Mouse (Mus musculus) splenic B cell, adult 2 months (primary cell): ENCODE measurements around the gene Serpina3m.
"Not testable (repeated sequence)": the region's sequence is repeated elsewhere in the genome, so short reads cannot be mapped to it uniquely, and the experiment has no call there.

Experiments used
- DNase-seq: peaks from one replicate; pipeline ENCODE4 v3.0.0-alpha.2; 2011; ENCODE audit warnings: low read depth, low spot score
- H3K27me3 ChIP-seq: 2 replicates; pipeline ENCODE4 v1.6.1; 2012; ENCODE audit warnings: mild to moderate bottlenecking, low read length, moderate library complexity, mixed read lengths; ENCODE audit not compliant: control insufficient read depth, poor library complexity, insufficient read depth, severe bottlenecking
- H3K36me3 ChIP-seq: 2 replicates; pipeline ENCODE4 v1.6.1; 2012; ENCODE audit warnings: mild to moderate bottlenecking, low read length, moderate library complexity, mixed read lengths; ENCODE audit not compliant: control insufficient read depth, poor library complexity, insufficient read depth, severe bottlenecking

The Serpina3m gene

DNA sequence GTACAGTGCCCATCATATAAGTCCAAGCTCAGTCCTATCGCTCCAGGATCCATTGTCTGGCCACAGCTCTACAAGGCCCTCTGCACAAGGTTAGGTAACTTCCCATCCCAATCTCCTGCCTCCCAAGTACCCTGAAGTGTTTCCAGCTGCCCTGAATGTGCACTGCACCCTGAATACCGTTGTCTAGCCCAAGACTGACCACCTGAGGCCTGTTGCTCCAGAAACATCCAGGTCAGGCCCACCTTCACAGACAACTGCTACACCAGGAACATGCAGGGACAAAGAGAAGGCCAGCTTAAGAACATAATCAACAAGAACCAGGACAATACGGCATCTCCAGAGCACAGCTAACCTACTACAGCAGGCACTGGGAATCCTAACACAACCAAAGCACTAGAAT, 31.7 kb downstream of the Serpina3m start:
- Histone ChIP-seq H3K27me3 (no peaks in the 10 kb centered on the region), H3K36me3 (no peaks in the 10 kb centered on the region)
- DNase-seq = no peak

DNA sequence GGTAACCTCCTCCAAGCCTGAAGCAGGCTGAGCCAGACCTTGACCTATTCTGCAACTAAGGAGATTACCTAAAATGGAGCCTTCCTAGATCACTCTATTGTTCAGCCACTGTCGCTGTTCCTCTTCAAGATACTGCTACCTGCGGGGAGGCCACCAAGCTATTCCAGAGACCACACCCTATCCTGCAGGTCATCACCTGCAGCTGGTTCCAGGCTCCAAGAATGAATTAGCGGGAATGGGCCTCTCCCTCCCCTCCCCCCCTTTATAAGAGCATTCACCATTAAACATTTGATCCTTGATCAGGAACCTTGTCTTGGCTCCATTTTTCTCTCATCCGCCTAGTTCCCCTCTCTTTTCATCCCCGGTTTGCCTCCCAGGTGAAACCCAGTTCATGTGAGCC, 38.9 kb downstream of the Serpina3m start:
- H3K36me3 ChIP-seq, DNase-seq, H3K27me3 ChIP-seq: not testable (repeated sequence)

DNA sequence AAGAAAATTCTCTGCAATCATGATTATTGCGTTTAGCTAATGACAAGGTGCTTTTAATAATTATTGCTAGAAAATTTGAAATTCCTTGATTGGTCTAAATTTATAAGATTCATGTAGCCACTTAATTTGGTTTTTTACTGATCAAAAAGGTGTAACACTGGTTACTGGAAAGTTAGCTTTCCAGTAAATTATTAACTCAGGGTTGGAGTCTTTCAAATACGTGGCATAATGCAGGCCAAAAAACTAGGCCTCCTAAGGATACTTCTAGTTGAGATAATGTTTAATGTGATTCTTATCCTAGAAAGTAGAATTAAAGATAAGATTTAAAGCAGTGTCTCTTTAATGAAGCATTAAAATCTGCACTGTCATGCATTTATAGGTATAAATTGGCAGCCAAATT, 40.1 kb downstream of the Serpina3m start:
- not testable (repeated sequence) for H3K27me3 ChIP-seq, H3K36me3 ChIP-seq, DNase-seq

DNA sequence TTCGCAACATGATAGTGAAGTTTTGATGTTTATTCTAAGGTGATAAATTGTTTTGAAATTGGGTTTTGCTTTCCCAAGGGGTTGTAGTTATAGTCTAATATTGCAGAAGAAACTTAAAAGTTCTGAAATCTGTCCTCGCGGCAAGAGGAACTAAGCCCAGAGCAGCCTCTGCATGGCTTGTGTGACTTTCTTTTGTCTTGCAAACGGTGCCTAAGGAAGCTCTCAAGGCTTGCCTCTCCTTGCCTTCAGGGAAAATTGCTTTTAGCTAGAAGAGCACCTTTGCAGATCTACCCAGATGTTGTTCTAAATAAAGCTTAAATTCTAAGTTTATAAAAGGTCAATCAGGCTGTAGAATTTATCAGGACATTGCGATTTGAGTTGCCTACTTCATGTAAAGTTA, 40.5 kb downstream of the Serpina3m start:
- not testable (repeated sequence) for DNase-seq, H3K27me3 ChIP-seq, H3K36me3 ChIP-seq

DNA sequence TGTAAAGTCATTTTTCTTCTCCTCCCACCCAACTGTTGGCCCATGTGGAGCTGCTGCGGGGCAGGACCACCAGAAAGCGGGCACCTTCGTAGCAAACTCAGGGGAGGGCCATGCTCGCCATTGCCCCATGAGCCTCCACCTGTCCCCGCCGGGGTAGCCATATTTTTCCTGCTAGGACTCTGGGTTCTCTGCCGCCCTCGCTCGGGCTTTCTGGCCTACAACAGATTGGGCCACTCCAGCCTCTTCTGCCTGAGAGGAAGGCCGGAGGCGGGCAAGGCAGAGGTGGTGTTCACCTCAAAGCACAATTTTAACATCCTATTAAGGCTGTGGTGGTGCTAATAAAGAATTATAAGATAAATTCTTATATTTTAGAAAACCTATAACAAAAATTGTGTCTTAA, 41.6 kb downstream of the Serpina3m start:
- no peak for DNase-seq
- no peaks in the 10 kb centered on the region for H3K36me3 ChIP-seq
- H3K27me3 ChIP-seq = no peaks in the 10 kb centered on the region

DNA sequence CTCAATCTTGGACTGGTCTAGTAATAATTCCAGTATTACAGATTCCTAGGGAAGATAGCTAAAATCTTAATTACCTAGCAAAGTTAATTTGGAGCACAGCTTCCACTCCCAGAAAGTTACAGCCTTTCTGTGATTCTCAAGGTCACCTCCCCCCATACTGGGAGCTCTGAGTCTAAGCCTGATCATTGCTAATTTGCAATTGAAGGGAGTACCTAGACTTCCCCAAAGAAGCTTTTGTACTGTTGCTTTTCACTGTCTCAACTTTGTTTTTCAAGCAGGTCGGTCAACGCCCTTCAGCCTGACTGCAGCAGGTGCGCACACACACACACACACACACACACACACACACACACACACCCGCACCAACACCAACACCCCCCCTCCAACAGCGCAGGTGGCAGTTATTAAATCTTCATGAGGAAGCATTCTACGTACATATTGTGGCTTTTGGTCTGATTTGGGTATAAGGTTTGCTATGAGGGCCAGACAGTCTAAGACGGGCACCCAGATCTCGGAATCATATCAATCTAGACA, 42.9 kb downstream of the Serpina3m start:
- H3K36me3 ChIP-seq, DNase-seq, H3K27me3 ChIP-seq: not testable (repeated sequence)

DNA sequence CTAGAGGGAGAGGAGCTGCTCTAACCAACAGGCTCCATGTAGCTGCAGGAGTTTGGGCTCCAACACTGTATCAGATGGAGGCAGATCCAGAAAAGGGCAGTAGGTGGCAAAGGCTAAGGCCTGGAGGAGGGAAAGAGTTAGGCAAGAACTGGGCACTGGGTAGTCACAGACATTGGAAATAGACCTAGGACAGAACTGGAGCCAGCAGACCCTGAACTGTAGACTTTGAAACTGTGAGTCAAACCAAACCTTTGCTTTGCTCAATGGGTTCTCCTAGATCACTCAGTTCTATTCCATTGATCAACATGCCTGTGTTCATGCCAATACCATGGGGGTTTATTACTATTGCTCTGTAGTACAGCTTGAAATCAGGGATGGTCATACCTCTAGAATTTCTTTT, 47.7 kb downstream of the Serpina3m start:
- not testable (repeated sequence) for DNase-seq, H3K36me3 ChIP-seq, H3K27me3 ChIP-seq

DNA sequence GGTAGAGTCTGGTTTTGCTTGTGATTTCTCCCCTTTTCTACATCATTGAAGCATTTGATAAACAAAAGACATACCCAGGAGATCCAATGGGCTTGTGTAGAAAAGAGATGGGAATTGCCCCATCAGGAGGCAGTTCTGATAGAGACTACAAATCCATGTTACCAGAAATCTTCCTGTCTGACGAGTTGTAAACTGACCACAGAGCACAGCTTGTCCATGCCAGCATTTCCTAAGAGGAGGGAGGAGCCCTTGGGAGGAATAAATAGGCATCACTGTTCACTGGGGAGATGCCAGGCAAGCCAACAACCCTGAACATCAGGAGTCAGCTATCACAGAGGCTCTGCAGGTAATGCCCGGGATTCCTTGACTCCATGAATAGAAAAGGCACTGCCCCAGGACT, 48.6 kb downstream of the Serpina3m start:
- DNase-seq, H3K27me3 ChIP-seq, H3K36me3 ChIP-seq: not testable (repeated sequence)

DNA sequence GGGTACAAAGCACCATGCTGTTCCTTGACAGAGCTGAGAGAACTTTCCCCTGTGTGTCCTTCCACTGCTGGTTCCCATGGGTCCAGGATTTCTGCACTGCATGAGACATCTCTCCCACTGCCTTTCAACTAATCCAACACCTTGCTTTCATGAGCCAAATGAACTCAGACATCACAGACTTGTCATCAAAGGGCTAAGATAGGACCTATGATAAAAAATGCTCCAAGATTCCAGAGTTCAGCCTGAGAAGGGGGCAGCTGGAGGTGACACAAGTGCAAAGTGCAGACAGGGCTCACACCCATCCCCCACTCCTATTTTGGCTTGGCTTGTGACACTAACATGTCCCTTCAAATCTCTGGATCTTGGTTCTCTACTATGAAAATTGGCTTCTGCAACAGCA, 50.2 kb downstream of the Serpina3m start:
- DNase-seq = no peak
- Histone ChIP-seq H3K36me3 (no peaks in the 10 kb centered on the region), H3K27me3 (no peaks in the 10 kb centered on the region)

DNA sequence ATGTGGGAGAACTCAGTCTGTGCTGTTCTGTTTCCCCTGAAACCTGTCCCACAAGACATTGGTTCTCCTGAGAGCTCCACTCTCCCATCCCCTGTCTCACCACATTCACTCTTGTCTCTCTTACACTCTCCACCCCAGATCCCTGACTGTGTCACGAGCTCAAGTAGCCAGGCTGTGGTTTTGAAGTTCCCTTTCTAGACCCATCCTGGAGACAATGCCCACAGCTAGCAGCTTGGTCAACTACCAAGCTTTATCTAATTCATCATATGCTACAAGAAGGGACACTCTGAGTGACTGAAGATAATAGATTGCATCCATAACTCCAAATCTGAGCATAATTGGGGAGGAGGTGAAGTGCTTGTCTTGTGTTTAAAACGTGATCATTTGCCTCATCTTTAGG, 52.8 kb downstream of the Serpina3m start:
- not testable (repeated sequence) for H3K36me3 ChIP-seq, DNase-seq, H3K27me3 ChIP-seq

DNA sequence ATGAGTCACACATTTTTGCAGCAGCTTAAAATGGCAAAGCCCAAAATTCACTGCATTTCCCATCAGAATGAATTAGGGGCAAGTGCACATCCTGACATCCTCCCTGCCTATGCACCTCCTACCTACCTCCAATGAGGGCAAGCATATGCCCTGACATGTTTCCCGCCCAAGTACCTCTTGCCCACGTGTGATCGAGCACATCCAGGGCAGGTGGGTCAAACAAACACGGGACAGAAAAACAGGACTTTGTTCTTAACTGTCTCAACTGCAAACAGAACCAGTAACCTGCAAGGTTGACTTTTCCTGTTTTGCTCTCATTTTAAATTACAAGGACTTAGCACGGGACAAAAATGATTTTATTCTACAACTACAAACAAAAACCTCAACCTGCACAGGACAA, 65.7 kb downstream of the Serpina3m start:
- DNase-seq = no peak
- Histone ChIP-seq H3K27me3 (no peaks in the 10 kb centered on the region), H3K36me3 (no peaks in the 10 kb centered on the region)

DNA sequence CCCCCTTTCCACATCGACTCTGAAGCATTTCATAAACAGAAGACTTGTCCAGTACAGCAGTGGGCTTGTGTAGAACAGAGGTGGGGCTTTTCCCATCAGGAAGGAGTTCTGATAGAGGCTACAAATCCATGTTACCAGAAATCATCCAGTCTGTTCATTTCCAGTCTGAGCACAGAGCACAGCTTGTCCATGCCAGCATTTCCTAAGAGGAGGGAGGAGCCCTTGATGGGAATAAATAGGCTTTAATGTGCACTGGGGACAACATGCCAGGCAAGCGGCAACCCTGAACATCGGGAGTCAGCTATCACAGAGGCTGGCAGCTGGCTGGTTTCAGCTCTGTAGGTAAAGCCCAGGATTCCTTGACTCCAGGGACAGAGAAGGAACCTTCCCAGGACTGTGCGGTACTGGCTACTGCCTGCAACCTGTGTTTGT, 68.2 kb downstream of the Serpina3m start, which contains the start of gene Serpina3n:
TSS of gene Serpina3n (plus strand) at position 276 of the 432 bp plus-strand sequence.
- Histone ChIP-seq H3K27me3 (no peaks in the 10 kb centered on the region), H3K36me3 (no peaks in the 10 kb centered on the region)
- DNase-seq = no peak

DNA sequence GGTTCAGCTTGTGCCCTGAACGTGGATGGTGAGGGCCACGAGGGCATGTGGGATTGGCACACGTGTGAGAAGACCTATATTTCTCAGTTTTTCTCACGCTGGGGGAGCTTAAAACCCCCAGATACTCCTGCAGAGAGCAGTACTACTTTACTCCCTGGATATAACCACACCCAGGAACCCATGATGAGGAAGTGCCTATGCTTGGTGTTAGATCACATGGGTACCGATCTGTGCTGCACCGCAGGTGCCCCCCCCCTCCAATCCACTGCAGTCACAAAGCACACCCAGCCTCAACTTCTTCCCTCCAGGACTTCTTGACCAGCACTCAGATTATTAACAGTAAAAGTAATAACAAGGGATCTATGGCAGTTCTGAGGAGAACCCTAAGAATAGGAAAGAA, 74.2 kb downstream of the Serpina3m start:
- Histone ChIP-seq H3K36me3 (no peaks in the 10 kb centered on the region), H3K27me3 (no peaks in the 10 kb centered on the region)
- DNase-seq = no peak

DNA sequence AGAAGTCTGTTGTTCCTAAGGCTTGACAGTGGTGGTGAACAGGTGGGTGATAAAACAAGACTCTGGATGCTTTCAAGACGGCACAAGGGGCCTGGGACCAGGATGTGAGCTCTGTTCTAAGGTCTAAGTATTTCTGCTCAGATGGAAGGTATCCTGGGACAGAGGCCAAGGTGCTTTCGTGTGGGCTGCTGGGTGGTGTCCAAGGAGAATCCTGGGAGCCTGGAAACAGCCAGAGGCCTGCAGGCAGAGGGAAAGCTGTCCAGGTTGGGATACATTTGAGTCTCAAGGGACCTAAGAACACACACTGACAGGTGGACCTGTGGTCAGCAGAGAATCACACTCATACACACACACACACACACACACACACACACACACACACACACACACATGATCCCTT, 76.3 kb downstream of the Serpina3m start:
- Histone ChIP-seq H3K36me3 (no peaks in the 10 kb centered on the region), H3K27me3 (no peaks in the 10 kb centered on the region)
- DNase-seq = no peak

DNA sequence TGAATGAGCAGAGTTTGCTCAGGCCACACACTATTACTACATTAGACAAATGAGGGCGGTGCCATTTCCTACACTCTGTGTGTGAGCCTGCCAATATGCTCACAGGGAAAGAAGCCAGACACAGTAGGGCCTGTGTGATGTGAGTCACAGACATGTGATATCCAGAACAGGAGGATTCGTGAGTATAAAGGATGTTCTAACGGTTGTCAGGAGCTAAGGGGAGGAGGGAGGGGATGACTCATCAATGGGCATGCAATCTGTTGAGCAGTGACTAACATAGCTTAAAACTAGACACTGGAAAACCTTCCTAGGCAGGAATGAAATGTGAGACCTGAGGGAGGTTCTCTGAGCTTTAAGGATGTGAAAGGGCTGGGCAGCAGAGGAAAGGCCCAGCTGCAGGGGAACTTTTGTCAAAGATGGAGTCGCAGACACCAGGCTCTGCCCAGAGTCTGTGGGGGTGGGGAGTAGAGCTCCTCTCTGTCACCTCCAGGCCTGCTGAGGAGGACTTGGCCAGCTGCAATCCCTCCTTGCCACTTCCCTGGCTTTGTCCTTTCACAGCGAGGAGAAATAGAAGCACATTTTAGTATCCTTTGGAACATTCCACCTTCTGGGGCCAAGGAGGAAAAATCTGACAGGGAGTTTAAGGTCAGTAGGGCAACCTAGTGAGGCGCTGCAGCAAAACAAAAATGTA, 77.5 kb downstream of the Serpina3m start:
- Histone ChIP-seq H3K27me3 (no peaks in the 10 kb centered on the region), H3K36me3 (no peaks in the 10 kb centered on the region)
- no peak for DNase-seq
